Mouse (Mus musculus) ovary, postnatal 36 days (tissue): ENCODE results near the gene Vmn2r28.
"Not testable (repeated sequence)": the region's sequence is repeated elsewhere in the genome, so short reads cannot be mapped to it uniquely, and the experiment has no call there.

Source experiments
- DNase-seq: peaks from one replicate; pipeline ENCODE4 v3.0.0; 2022; ENCODE audit warnings: low spot score, mixed read lengths

Gene Vmn2r28

GRCm38 (mm10) chr7:5493856-5494255, at the start of gene Vmn2r28:
Gene Vmn2r28, minus strand, starts transcription at chr7:5493956.
- DNase-seq: not testable (repeated sequence)

GRCm38 (mm10) chr7:5540770-5541436, 47.1 kb upstream of the Vmn2r28 start:
- not testable (repeated sequence) for DNase-seq

- no peak for DNase-seq
Measured at GRCm38 (mm10) chr7:5456674-5457073, 37.1 kb downstream of the Vmn2r28 start, which contains the start of gene Vmn1r59. Gene Vmn1r59, minus strand, starts transcription at chr7:5456774.

- DNase-seq: not testable (repeated sequence)
Measured at GRCm38 (mm10) chr7:5454011-5454410, 39.7 kb downstream of the Vmn2r28 start.

GRCm38 (mm10) chr7:5448627-5449026, 45.1 kb downstream of the Vmn2r28 start:
- no peak for DNase-seq
